Mouse (Mus musculus) layer of hippocampus, postnatal 36 days (tissue): ENCODE measurements at regions not wholly inside any gene's neighbourhood (a gene's known extent, or its start where the extent isn't known, plus 50 kb on each side); places are given as distances from the start of the nearest gene placed in this dataset.
A peak's percentile ranks its signal among the peaks of the same experiment; 100 is the strongest.
"Not testable (repeated sequence)": the region's sequence is repeated elsewhere in the genome, so short reads cannot be mapped to it uniquely, and the experiment has no call there.

Experiments
- DNase-seq, 2 experiments: peaks; one replicate each; pipeline ENCODE4 v3.0.0; 2022

DNA sequence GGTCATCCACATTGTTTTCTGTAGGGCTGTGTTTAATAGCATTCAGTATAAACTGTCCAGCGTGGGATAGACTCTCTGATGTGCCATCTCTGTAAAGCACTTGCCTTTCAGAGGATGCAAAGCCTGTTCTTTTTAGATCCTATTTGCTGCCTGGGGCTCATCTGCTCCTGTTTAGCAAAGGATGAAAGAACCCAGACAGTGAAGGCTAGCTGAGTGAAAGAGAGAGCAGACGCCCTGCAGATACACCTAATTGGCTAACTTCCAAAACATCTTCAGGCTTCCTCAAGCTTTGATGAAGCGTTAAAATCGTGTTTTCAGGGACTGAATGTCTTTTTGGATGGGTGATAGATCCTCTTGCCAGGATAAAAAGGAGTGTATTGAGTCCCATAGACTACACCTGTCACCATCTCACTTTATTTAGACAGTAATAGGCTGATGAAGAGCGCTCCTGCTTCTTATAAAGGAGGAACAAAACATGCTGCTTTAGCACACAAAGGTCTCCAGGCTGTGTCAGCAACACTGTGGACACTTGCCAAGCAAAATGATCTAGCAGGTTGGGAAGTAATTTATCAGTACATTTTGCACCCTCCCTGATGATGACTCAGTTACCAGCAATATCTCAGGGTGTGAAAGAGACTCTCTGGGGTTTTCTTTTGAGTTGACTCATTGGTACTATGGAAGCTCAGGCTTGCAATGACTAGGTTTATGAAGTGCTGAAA, 4717.3 kb downstream of the 9330182O14Rik start:
- no peak for DNase-seq

DNA sequence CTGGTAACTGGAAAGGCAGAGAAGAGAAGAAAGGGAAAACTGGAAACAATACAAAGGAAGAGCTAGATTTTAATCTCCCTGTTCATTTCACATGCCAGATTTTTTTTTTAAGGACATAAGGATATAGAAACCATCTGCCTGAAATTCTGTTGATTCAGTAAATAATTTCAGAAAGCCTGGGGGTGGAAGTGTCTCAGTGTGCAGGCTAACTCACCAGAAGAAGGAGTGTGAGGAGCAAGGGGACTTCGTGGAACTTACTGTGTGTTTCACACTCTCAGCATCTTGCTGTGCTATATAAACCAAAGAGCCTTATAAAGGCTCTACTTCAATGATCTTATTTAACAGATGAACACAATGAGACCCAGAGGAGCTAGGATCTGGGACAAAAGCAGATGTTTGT, 4722.9 kb downstream of the 9330182O14Rik start:
- DNase-seq: no peak

DNA sequence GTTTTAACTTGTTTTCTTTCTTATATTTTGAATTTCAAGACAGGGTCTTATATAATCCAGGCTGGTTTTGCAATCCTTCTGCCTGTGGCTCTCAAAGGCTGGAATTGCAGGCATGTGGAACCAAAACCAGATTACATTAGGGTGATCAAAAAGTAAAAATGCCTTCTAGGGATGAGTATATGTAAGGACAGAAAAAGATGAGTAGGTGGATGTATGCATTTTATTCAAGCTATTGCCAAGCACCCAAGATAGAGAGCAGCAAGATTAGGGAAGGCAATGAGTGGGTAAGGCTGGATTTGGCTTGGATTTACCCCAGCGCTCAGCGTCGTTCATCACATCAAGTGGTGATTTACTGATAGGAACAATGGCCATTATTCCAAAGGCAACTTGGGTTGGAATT, 4725.2 kb downstream of the 9330182O14Rik start:
- no peak for DNase-seq

DNA sequence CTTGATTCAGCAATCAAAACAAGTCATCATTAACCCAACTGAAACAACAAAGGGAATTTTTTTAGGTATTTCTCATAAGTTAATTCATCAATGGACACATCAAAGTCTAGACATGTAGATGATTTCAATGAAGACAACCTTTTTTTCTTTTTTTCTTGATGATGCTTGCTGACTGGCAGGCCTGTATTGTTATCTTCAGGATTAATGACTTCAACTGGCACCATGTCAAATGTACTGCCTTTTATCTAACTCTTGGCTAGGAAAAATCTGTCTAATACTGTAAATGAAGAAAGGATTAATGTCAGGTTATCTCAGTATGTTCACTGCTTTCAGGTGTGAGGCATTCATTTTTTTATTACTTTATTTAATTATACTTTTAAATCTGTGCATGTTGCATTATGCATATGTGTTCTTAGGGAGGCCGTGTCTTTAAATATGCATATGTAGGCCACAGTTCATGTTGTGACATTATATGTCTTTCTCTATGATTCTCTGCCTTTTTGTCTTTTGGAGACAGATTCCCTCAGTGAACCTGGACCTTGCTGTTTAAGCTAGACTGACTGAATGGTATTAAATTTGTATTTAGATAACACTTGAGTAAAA, 4726.1 kb downstream of the 9330182O14Rik start:
- no peak for DNase-seq

DNA sequence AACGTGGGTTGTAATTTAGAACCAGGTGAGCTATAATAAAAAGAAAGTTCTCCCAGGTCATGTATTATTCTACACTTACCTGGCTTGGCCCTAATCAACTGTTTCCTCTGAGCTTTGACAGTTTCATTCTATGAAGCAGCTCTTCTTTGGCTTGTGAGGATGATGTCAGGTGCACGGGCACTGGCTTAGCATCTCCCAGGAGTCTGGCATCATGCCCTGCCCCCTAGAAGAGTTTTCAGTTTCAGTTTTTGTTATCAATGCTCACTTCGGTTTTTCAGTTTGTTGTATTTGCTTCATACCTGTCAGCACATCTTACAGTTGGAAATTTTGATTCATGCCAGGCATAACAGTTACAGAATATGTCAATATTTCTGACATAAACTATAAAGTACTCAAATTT, 4734.4 kb downstream of the 9330182O14Rik start:
- no peak for DNase-seq

DNA sequence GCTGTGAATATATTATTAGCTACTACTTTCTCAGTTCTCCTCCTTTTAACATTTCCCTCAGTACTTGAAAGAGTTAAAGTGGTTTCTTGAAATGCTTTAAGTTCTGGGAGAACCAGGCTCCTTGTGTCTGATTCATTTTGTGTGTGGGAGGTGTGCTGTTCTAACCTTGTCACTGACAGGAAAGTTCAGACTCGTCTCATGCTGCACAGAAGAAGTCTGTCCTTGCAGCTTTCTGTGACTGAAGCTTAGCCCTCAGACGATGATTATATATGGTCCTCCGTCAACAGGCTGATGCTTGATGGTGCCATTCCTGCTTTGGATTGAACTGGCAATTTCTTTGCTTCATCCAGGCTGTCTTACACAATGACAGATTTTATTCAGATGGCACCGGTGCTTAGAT, 4734.9 kb downstream of the 9330182O14Rik start:
- DNase-seq: peak in 1 of 2 experiments; percentile 15

DNA sequence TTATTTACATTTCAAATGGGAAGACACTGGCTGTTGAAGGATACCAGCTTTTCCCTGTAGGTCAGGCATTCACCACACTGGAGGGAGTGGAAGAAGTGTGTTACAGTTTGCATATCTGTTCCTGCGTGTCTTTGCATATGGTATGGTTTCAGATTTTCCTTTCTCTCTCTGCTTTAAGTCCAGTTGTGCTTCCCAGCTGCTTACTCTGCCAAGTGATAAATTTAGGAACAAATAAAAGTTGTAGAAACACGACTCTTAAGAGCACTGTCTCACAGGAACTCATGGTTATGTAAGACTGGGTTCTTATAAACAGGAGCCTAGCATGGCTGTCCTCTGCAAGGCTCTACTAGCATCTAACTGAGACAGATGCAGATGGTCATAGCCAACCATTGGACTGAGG, 4735.5 kb downstream of the 9330182O14Rik start:
- no peak for DNase-seq

DNA sequence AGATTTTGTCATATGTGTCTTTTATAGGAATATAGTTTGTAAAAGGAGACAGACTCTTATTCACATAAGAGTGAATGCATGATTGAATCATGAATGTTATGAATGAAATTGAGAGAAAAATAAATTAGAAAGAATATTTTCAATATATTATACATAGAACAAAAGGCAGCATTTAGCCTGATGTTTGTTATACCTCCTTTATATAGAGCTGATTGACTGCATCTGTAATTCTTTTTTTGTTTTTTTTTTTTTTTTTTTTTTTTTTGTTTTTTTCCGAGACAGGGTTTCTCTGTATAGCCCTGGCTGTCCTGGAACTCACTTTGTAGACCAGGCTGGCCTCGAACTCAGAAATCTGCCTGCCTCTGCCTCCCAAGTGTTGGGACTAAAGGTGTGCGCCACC, 4736.8 kb downstream of the 9330182O14Rik start:
- DNase-seq: not testable (repeated sequence)

DNA sequence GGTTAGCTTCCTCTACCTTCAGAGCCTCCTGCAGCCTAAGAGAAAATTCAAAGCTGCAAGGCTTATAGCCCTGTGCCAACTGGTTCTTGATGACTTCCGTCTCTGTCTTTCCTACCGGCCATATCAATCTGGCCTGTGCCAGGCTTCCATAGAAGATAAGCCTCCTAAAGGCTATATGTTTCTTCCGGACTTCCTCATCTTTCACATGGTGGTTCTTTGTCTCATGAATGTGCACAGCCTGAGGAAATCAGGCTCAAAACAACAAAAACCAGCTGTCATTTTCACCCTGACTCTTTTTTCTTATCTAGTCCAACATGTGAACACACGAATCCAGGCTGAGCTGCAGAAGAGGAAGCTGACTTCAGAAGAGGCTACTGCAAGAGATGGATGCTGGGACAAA, 4748.1 kb downstream of the 9330182O14Rik start:
- DNase-seq: no peak

DNA sequence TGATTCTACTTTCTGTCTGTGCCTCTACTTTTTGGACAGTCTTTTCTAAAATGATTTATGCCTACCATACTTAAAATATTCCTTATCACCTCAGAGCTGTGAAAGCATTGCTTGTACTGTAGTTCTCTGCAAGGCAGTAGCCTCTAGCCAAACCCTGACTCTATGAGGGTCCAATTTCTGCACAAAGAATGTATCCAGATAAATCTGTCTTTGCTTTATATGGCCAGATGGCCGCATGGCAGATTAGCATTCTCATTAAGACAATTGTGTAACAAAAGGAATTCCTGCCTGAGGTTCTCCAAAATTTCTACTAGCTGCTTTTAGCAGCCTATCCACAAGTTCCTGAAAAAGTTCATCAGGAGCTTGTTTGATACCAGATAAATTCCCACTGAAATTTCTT, 4757.4 kb downstream of the 9330182O14Rik start:
- no peak for DNase-seq

DNA sequence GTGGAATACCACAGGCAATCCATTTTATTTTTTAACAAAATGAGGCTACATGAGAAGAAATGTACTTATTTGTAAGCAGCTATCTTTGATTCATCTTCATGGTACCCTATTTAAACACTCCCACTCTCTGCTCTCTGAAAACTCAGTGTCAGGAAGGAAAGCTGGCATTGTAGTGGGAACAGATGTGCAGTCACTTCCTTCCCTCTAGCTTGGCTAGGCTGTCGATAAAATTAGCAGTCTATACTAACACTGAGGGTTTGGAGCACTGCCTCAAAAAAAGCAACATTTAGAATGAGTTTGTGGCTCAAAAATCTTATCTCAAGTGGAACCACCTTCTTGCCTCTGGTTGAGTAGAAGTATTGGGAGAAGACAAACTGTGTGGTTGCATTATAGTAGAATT, 4762.1 kb downstream of the 9330182O14Rik start:
- peak in 1 of 2 experiments; percentile 14 for DNase-seq

DNA sequence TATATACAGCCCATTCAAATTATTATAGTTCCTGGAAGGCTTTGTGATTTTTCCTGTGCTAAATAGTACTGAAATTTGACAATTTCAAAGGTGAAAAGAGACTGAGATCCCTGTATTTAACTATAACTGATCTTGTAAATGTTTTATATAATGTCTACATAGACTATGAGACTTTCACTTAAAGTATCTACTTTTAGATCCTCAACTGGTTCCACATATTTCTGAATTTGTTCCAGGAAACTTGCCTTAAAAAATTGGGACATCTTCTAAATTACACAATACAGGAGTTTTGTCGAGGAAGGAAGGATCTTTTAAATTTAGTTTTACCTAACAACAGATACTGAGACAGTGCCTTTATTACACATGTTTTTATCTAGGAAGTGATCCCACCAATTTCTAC, 4763.4 kb downstream of the 9330182O14Rik start:
- no peak for DNase-seq

DNA sequence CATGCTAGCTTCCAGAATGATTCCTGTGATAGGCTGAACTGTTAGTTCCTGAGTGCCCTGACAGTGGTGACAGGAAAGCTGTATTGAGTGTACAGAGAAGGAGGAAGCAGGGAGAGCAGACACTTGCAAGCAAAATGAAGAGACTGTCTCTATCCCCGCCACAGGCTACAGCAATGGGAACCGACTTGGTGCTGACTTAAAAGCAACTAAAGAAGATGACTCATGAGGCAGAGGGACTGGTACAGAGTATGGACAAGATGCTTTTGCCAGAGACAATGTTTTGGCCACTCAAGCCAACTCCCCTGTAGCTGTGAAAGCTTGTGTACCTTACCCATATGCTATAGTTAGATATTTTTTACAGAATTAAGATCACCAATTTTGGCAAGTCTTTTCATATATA, 4773.0 kb downstream of the 9330182O14Rik start:
- DNase-seq: no peak

DNA sequence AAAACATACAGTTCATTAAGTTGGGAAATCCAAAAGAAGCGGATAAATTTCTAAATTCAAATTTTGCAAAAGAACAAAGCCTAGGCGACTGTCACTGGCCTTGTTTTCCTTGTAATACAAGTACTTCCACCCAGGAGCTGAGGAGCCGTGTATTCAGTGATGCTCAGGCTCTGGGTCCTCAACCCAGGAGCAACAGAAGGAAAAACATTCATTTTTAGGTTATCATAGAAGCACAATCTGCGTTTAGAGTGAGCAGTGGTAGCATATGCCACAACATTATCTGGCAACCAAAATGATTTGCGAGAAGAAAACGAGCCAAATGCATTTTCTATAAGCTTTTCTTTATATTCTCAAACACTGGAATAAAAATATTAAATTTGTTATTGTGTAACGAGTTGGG, 4779.3 kb downstream of the 9330182O14Rik start:
- DNase-seq: no peak

DNA sequence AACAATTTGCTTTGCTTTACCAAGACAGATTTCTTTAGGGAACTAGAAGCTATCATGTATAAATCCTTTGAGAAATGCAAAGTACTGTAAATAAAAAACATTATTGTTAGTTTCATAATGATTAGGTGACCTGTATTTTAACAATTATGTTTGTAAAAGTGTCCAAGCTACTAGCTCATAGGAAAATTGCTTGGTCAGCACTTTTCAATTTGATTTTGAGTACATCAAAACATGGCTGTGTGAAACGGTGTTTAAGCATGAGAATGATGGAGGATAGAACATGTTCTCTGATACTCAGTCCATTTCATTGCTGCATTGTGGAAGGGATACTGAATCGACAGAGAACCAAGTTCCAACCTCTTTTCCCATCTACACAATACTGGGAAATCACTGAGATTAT, 4780.8 kb downstream of the 9330182O14Rik start:
- DNase-seq: no peak

DNA sequence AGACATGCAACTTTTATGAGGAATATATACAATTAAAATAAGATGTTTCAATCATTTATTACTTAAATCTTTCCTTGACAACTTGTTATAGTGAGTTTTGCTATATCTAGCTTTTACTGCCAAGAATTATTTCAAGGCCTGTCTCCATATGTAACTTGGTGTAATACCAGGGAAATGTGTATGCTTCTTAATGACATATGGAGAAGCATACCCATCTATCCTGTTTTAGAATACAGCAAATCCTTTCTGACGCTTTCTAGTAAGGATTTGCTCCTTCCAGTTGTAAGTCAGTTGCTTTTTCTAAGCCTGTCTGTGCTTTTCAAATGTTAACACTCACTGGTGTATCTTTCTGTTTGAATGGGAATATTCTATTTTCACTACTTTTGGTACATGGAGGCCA, 4782.3 kb downstream of the 9330182O14Rik start:
- no peak for DNase-seq

DNA sequence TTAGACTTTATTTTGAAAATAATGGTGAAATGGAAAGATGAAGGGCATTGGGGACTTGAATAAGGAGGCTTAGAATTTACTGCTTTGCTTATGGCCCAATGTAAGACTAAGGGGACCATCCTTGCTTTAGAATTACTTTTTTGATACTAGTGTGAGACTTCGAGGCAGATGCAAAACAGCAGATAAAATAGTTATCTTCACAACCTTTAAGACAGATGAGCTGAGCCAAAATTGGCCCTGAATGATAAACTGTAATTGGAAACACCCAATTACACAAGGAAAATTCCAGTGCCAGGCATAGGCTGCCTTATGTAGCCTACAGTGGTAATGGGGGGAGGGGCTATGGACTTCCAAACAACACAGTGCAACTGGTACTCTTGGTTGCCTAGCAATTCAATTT, 4790.5 kb downstream of the 9330182O14Rik start:
- no peak for DNase-seq

DNA sequence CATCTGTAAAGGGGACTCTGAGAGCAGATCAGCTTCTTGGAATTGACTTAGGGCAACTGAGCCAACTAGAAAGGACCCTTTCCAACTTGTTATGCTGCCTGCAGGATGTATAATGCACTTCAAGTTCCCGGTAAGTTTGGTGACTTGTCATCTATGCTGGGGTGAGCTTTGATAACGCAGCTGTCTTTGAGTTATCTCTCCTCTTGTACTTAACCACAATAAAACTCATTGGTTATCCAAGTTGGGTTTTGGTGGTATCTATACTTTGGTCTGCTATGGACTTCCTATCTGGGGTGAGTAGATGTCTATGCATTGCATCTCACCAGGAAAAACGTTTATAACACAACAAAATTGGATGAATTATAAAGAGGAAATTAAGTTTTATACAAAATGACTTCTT, 4792.9 kb downstream of the 9330182O14Rik start:
- DNase-seq: no peak

DNA sequence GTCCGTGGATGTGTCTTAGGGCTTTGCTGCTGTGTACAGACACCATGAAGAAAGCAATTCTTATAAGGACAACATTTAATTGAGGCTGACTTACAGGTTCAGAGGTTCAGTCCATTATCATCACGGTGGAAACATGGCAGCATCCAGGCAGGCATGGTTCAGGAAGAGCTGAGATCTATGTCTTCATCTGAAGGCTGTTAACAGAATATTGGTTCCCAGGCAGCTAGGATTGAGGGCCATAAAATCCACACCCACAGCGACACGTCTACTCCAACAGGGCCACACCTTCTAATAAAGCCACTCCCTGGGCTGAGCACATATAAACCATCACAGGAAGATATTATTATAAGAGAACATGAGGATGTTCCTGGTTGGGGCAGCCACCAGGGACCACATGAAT, 4814.5 kb downstream of the 9330182O14Rik start:
- no peak for DNase-seq

DNA sequence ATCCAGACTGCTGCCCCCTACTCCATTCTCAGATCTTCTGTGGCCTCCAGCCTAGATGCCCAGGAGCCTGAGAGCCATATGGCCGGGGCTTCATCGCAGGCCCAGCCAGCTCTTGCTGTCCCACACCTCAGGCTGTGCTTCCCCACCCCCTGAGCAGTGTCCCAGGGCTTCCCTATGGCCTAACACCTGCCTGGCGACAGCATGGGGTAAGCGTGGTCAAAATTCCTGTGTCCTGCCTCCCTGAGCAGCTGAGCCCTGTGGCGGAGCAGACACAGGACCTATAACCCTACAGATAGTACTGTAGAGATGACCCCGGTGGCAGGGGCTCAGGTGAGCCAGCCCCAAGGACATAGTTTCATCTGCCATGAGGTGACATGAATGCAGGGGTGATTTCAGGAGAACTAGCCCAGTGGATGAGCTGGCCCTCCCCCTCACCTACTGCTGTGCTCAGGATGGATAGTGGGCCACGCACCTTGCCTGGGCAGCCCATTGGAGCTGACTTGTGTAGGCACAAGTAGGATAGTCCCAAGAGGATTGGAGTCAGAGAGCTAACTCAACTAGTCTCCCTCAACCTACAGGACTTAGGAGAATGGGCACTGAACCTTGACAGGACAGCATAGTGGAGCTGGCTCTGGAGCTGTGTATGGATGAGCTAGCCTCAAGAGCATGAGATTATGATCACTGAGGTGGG, 4816.9 kb downstream of the 9330182O14Rik start:
- DNase-seq: no peak
